Mouse (Mus musculus) liver, postnatal 0 days (tissue): ENCODE results near the gene 1190005I06Rik. TPM values are rescaled to one million over a fixed set of nuclear protein-coding genes. Genes with fewer than 3 reads are reported as not detected.

Experiments used
- ATAC-seq: fragments of 200-750 bp; cut with Nextera tagmentation; 2 replicates; pipeline ENCODE4 v1.8.0; 2017; ENCODE audit warnings: mild to moderate bottlenecking, moderate library complexity
- DNase-seq: peaks from one replicate; pipeline ENCODE4 v3.0.0-alpha.2; 2016
- H3K27ac ChIP-seq: fragments of 300-500 bp; sonication (generic); 2 replicates; pipeline ENCODE4 v1.5.1; 2014; ENCODE audit warnings: antibody characterized with exemption, moderate library complexity, mild to moderate bottlenecking, low read depth
- H3K27me3 ChIP-seq: fragments of 300-500 bp; sonication (generic); 2 replicates; pipeline ENCODE4 v1.6.1; 2014; ENCODE audit warnings: low read length, control low read depth, mixed read lengths; ENCODE audit not compliant: insufficient read depth
- H3K36me3 ChIP-seq: fragments of 300-500 bp; sonication (generic); replicated peaks from 2 replicates; pipeline ENCODE4 v1.6.1; 2014; ENCODE audit warnings: mild to moderate bottlenecking, control low read depth, low read length, moderate library complexity, mixed read lengths; ENCODE audit not compliant: insufficient read depth
- H3K4me1 ChIP-seq: fragments of 300-500 bp; sonication (generic); 2 replicates; pipeline ENCODE4 v1.6.1; 2014; ENCODE audit warnings: antibody characterized with exemption, mild to moderate bottlenecking, control low read depth; ENCODE audit not compliant: insufficient read depth
- H3K4me2 ChIP-seq: fragments of 300-500 bp; sonication (generic); 2 replicates; pipeline ENCODE4 v1.6.1; 2014; ENCODE audit warnings: low read depth, mild to moderate bottlenecking, low read length, moderate library complexity, mixed read lengths
- H3K4me3 ChIP-seq: fragments of 300-500 bp; sonication (generic); 2 replicates; pipeline ENCODE4 v1.5.1; 2014; ENCODE audit warnings: low read depth, low read length
- H3K9ac ChIP-seq: fragments of 300-500 bp; sonication (generic); replicated peaks from 2 replicates; pipeline ENCODE4 v1.6.1; 2014; ENCODE audit warnings: mild to moderate bottlenecking, moderate library complexity
- H3K9me3 ChIP-seq: fragments of 300-500 bp; sonication (generic); 2 replicates; pipeline ENCODE4 v1.6.1; 2016; ENCODE audit warnings: mild to moderate bottlenecking, control low read depth, low read length, mixed read lengths
- CTCF ChIP-seq: sonication (generic); IDR thresholded peaks from 2 replicates; pipeline ENCODE4 v1.5.1; 2016; ENCODE audit warnings: antibody characterized with exemption, low read depth
- EP300 ChIP-seq: IDR thresholded peaks from 2 replicates; pipeline ENCODE4 v1.6.1; 2016; ENCODE audit warnings: antibody characterized with exemption, low read depth, mild to moderate bottlenecking
- WGBS: fragments of 180-500 bp; shearing (Covaris S2); extraction: QIAGEN DNeasy Blood & Tissue Kit; methylation state at CpG from one replicate; pipeline ENCODE4 v1.1.7; 2014; ENCODE audit not compliant: insufficient replicate concordance; 5-methylcytosine and 5-hydroxymethylcytosine counted together
- polyA plus RNA-seq: library from polyadenylated mRNA; unstranded; fragments of >200 nt; fragmentation: Nextera tagmentation; extraction: Ambion mirVana; gene quantifications from 2 replicates; pipeline ENCODE4 v1.2.1, GENCODE M21; 2015

1190005I06Rik gene
- polyA plus RNA-seq, 1 experiment from 2014 or later = 4.8 TPM

DNA sequence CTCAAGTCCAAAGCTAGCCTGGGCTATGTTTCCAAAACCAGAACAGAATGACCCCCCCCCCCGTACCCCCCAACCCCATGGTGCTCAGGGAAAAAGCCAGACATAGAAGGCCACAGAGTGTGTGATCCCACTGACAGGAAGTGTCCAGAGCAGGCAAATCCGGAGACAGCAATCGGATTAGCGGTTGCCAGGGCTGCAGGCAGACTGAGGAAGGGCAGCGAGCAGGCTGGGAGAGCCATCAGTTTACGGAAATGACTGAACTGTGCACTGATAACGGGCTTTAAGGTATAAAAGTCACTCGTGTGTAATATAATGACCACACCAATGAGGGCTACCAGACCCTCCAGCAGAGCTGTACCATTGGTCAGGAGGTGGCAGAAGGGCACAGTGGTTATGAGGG is 6.2 kb downstream of the 1190005I06Rik start:
- DNase-seq = no peak

GRCm38 (mm10) chr8:120634329-120634839 is 13.0 kb downstream of the 1190005I06Rik start:
- Histone ChIP-seq H3K9me3 (no peaks in the 10 kb centered on the region), H3K36me3 (no peaks in the 10 kb centered on the region), H3K27me3 (peaks cover 15% of the 10 kb centered on the region), H3K4me1 (peaks cover 12% of the 10 kb centered on the region), H3K9ac (peak overlapping the region; percentile 61), H3K4me3 (peak overlapping the region; percentile 55), H3K4me2 (peak overlapping the region; percentile 96), H3K27ac (no peak overlapping the region)
- WGBS = 1% methylated on average over 30 of the region's 42 CpGs
- peak; percentile 85 for ATAC-seq
- TF ChIP-seq EP300 = no peak
- TF ChIP-seq CTCF = no peak
- DNase-seq = peak; percentile 72

More for the DNA sequence above, 6.2 kb downstream of the 1190005I06Rik start:
- Histone ChIP-seq H3K4me1 (no peaks in the 10 kb centered on the region), H3K4me3 (no peak overlapping the region), H3K4me2 (no peak overlapping the region), H3K9me3 (no peaks in the 10 kb centered on the region), H3K27ac (no peak overlapping the region), H3K27me3 (no peaks in the 10 kb centered on the region), H3K9ac (no peak overlapping the region), H3K36me3 (no peaks in the 10 kb centered on the region)
- TF ChIP-seq EP300 = no peak
- no peak for TF ChIP-seq CTCF
- WGBS = 30% methylated on average over 8 of the region's 8 CpGs
- no peak for ATAC-seq

GRCm38 (mm10) chr8:120633665-120634271 is 13.7 kb downstream of the 1190005I06Rik start:
- no peak for DNase-seq

DNA sequence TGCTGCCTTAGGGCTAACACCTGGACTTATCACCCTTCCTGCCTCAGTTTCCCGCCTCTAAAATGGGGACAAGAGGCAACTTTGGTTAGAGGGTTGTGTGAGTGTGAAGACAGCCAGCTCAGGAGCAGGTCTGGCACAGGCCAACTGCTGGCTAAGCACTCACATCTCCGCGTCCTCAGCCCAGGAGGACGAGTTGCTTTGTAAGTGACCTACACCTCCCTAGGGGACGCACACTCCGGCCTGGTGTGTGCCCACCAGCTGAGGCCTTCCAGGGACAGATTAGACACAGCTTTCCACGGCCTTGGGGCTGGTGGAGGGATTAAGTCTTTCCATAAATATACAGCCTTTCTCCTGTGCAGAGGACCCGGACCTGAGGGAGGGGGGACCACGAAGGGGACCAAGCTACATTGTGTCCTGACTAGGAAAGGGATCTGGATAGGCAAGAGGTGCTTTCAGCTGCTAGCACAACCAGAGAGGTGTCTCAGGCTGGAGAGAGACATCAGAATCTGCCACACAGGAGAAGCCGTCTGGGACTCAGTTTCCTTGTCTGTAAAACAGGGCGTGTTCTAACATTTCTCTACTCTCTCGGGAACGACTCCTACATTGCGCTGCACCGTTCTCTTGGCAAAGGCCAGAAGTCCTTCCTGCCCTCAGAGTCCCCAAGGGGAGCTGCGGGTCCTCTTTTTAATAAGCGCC is 14.3 kb downstream of the 1190005I06Rik start:
- Histone ChIP-seq H3K9ac (no peak overlapping the region), H3K27ac (no peak overlapping the region), H3K9me3 (no peaks in the 10 kb centered on the region), H3K4me2 (peak overlapping the region; percentile 96), H3K4me1 (peaks cover 12% of the 10 kb centered on the region), H3K27me3 (peaks cover 15% of the 10 kb centered on the region), H3K4me3 (0 out of 2 replicates have a peak overlapping the region, but pooled peaks have one; percentile 55), H3K36me3 (no peaks in the 10 kb centered on the region)
- ATAC-seq (no peak), DNase-seq (no peak)
- 54% methylated on average over 17 of the region's 17 CpGs for WGBS
- TF ChIP-seq EP300 = no peak
- no peak for TF ChIP-seq CTCF

More at GRCm38 (mm10) chr8:120633665-120634271, 13.7 kb downstream of the 1190005I06Rik start:
- H3K9ac ChIP-seq = peak overlapping the region; percentile 61
- ATAC-seq = peak; percentile 22; the same call in 1 of the 2 replicates
- peaks cover 12% of the 10 kb centered on the region for H3K4me1 ChIP-seq
- 2% methylated on average over 43 of the region's 44 CpGs for WGBS
- H3K9me3 ChIP-seq = no peaks in the 10 kb centered on the region
- TF ChIP-seq CTCF = no peak
- TF ChIP-seq EP300 = no peak
- H3K27me3 ChIP-seq = peaks cover 15% of the 10 kb centered on the region
- peak overlapping the region; percentile 96 for H3K4me2 ChIP-seq
- no peak overlapping the region for H3K27ac ChIP-seq
- H3K4me3 ChIP-seq = peak overlapping the region; percentile 55
- H3K36me3 ChIP-seq = no peaks in the 10 kb centered on the region

GRCm38 (mm10) chr8:120631441-120632375 is 15.7 kb downstream of the 1190005I06Rik start:
- ATAC-seq = no peak
- no peaks in the 10 kb centered on the region for H3K9me3 ChIP-seq
- H3K4me2 ChIP-seq = no peak overlapping the region
- H3K9ac ChIP-seq = no peak overlapping the region
- peaks cover 15% of the 10 kb centered on the region for H3K27me3 ChIP-seq
- DNase-seq = no peak
- 84% methylated on average over 21 of the region's 21 CpGs for WGBS
- H3K27ac ChIP-seq = no peak overlapping the region
- TF ChIP-seq CTCF (no peak), EP300 (no peak)
- H3K36me3 ChIP-seq = no peaks in the 10 kb centered on the region
- H3K4me1 ChIP-seq = peaks cover 12% of the 10 kb centered on the region
- no peak overlapping the region for H3K4me3 ChIP-seq
